Mouse (Mus musculus) hematopoietic stem cell, adult 5-6 weeks (primary cell): Measurements from ENCODE around the gene Mark2. TPM values are rescaled to one million over a fixed set of nuclear protein-coding genes. Genes with fewer than 3 reads are reported as not detected.

Source experiments
- ATAC-seq, 2 experiments: fragments of 125-278 bp in 1 of 2; replicated peaks in 1 of 2; 2 replicates each; pipeline ENCODE4 v1.8.0; 2016 to 2017; ENCODE audit warnings: inconsistent platforms in 2 of 2, mild to moderate bottlenecking in 2 of 2, moderate number of reproducible peaks in 2 of 2, low read depth in 1 of 2, moderate TSS enrichment in 1 of 2; ENCODE audit not compliant: low FRiP score in 2 of 2, poor library complexity in 2 of 2, severe bottlenecking in 2 of 2, insufficient read depth in 1 of 2, low TSS enrichment in 1 of 2
- total RNA-seq: library from RNA; stranded (forward); fragments of 172-1452, 232-1000 nt; gene quantifications from 2 replicates; pipeline ENCODE4 v1.2.3, GENCODE M21; 2017

Mark2 gene
- total RNA-seq, 1 experiment from 2014 or later = 16.8 TPM

GRCm38 (mm10) chr19:7279114-7279513 is 62.5 kb downstream of the Mark2 start:
- ATAC-seq = peak; percentile 29 to 30; a peak in 1 of 4 replicates

- ATAC-seq = no peak
Observed at GRCm38 (mm10) chr19:7278200-7278906, 63.3 kb downstream of the Mark2 start.

GRCm38 (mm10) chr19:7276796-7277195 is 64.9 kb downstream of the Mark2 start:
- no peak for ATAC-seq

- ATAC-seq = no peak
Observed at GRCm38 (mm10) chr19:7276053-7276659, 65.5 kb downstream of the Mark2 start.

- ATAC-seq = no peak
Observed at GRCm38 (mm10) chr19:7275131-7275789, 66.4 kb downstream of the Mark2 start.

- peak; percentile 55 to 68; a peak in 3 of 4 replicates for ATAC-seq
Observed at GRCm38 (mm10) chr19:7274326-7274990, 67.2 kb downstream of the Mark2 start.

- ATAC-seq = no peak
Observed at GRCm38 (mm10) chr19:7273486-7273885, 68.2 kb downstream of the Mark2 start.

GRCm38 (mm10) chr19:7269290-7270044 is 72.2 kb downstream of the Mark2 start:
- ATAC-seq = no peak

- peak in 1 of 2 experiments; percentile 46; a peak in 1 of 4 replicates for ATAC-seq
Observed at GRCm38 (mm10) chr19:7268722-7269090, 73.0 kb downstream of the Mark2 start.

GRCm38 (mm10) chr19:7267781-7268721 is 73.6 kb downstream of the Mark2 start:
- peak; percentile 43; a peak in 2 of 4 replicates for ATAC-seq

GRCm38 (mm10) chr19:7267091-7267741 is 74.4 kb downstream of the Mark2 start, which contains the start of gene Rcor2:
TSS of gene Rcor2 (plus strand) at chr19:7267325.
- 0 out of 4 replicates have a peak, but pooled peaks of 1 of the 2 experiments have one; percentile 11 for ATAC-seq

- no peak for ATAC-seq
Observed at GRCm38 (mm10) chr19:7266421-7266831, 75.2 kb downstream of the Mark2 start.

GRCm38 (mm10) chr19:7265478-7266191 is 76.0 kb downstream of the Mark2 start:
- no peak for ATAC-seq

GRCm38 (mm10) chr19:7264766-7265331 is 76.8 kb downstream of the Mark2 start:
- no peak for ATAC-seq
